Mouse (Mus musculus): ENCODE results near the gene Tacc3. TPM values are rescaled to one million over a fixed set of nuclear protein-coding genes. Genes with fewer than 3 reads are reported as not detected.
A peak's percentile ranks its signal among the peaks of the same experiment; 100 is the strongest.

The Tacc3 gene
- polyA plus RNA-seq, 1 experiment from 2014 or later: 161 TPM

- Histone ChIP-seq H3K36me3 (no peaks in the 10 kb centered on the region), H3K9me3 (replicated peaks) (no peaks in the 10 kb centered on the region), H3K27ac (no peak overlapping the region), H3K27me3 (peaks cover 59% of the 10 kb centered on the region), H3K9ac (no peak overlapping the region), H3K4me1 (peaks cover 67% of the 10 kb centered on the region), H3K4me2 (replicated peaks) (no peak overlapping the region), H3K4me3 (no peak overlapping the region)
- 47% methylated on average over 13 of the region's 13 CpGs for WGBS
- ATAC-seq (ENCODE audit: low FRiP score): no peak
Observed at GRCm38 (mm10) chr5:33700010-33700409, 42.1 kb downstream of the Tacc3 start.

GRCm38 (mm10) chr5:33701832-33702231, 43.9 kb downstream of the Tacc3 start:
- no peak for ATAC-seq (ENCODE audit: low FRiP score)
- peaks cover 43% of the 10 kb centered on the region for H3K27me3 ChIP-seq

GRCm38 (mm10) chr5:33703999-33704398, 46.1 kb downstream of the Tacc3 start:
- Histone ChIP-seq H3K4me3 (no peak overlapping the region), H3K9ac (no peak overlapping the region), H3K27ac (peak overlapping the region; percentile 72; the same call in 1 of the 2 replicates), H3K4me1 (peaks cover 56% of the 10 kb centered on the region), H3K27me3 (peaks cover 22% of the 10 kb centered on the region; the same call in 1 of the 2 replicates), H3K36me3 (no peaks in the 10 kb centered on the region), H3K4me2 (replicated peaks) (no peak overlapping the region), H3K9me3 (replicated peaks) (no peaks in the 10 kb centered on the region)
- 19% methylated on average over 8 of the region's 8 CpGs for WGBS
- ATAC-seq (ENCODE audit: low FRiP score): peak; percentile 15; the same call in 1 of the 2 replicates

More at GRCm38 (mm10) chr5:33701832-33702231, 43.9 kb downstream of the Tacc3 start:
- no peaks in the 10 kb centered on the region for H3K36me3 ChIP-seq
- H3K9me3 ChIP-seq (replicated peaks): no peaks in the 10 kb centered on the region
- 84% methylated on average over 11 of the region's 11 CpGs for WGBS
- H3K9ac ChIP-seq: no peak overlapping the region
- H3K4me2 ChIP-seq (replicated peaks): no peak overlapping the region
- no peak overlapping the region for H3K27ac ChIP-seq
- H3K4me1 ChIP-seq: peaks cover 66% of the 10 kb centered on the region
- H3K4me3 ChIP-seq: no peak overlapping the region

- Histone ChIP-seq H3K9ac (no peak overlapping the region), H3K27me3 (peaks cover 13% of the 10 kb centered on the region; the same call in 1 of the 2 replicates), H3K36me3 (no peaks in the 10 kb centered on the region), H3K27ac (peak overlapping the region; percentile 72), H3K4me1 (peaks cover 49% of the 10 kb centered on the region), H3K4me2 (replicated peaks) (peak overlapping the region; percentile 11; the same call in 1 of the 2 replicates), H3K9me3 (replicated peaks) (no peaks in the 10 kb centered on the region), H3K4me3 (no peak overlapping the region)
- ATAC-seq (ENCODE audit: low FRiP score): peak; percentile 92
- WGBS: 1% methylated on average over 11 of the region's 11 CpGs
Observed at GRCm38 (mm10) chr5:33704945-33705611, 47.1 kb downstream of the Tacc3 start.

- WGBS: 11% methylated on average over 9 of the region's 9 CpGs
- Histone ChIP-seq H3K9ac (no peak overlapping the region), H3K4me1 (peaks cover 42% of the 10 kb centered on the region), H3K4me2 (replicated peaks) (peak overlapping the region; percentile 11; the same call in 1 of the 2 replicates), H3K27me3 (peaks cover 7% of the 10 kb centered on the region; the same call in 1 of the 2 replicates), H3K27ac (peak overlapping the region; percentile 50), H3K9me3 (replicated peaks) (no peaks in the 10 kb centered on the region), H3K4me3 (no peak overlapping the region), H3K36me3 (no peaks in the 10 kb centered on the region)
- peak; percentile 44 for ATAC-seq (ENCODE audit: low FRiP score)
Observed at GRCm38 (mm10) chr5:33705612-33706349, 47.9 kb downstream of the Tacc3 start.

- ATAC-seq (ENCODE audit: low FRiP score): no peak
- Histone ChIP-seq H3K4me1 (peaks cover 40% of the 10 kb centered on the region), H3K36me3 (no peaks in the 10 kb centered on the region), H3K27me3 (peaks cover 2% of the 10 kb centered on the region; the same call in 1 of the 2 replicates), H3K9me3 (replicated peaks) (no peaks in the 10 kb centered on the region), H3K4me3 (no peak overlapping the region), H3K27ac (peak overlapping the region; percentile 50), H3K4me2 (replicated peaks) (no peak overlapping the region), H3K9ac (no peak overlapping the region)
- 84% methylated on average over 1 of the region's 1 CpGs for WGBS
Observed at GRCm38 (mm10) chr5:33706350-33706629, 48.4 kb downstream of the Tacc3 start.

GRCm38 (mm10) chr5:33707163-33707562, 49.2 kb downstream of the Tacc3 start:
- 59% methylated on average over 4 of the region's 4 CpGs for WGBS
- Histone ChIP-seq H3K9ac (no peak overlapping the region), H3K9me3 (replicated peaks) (no peaks in the 10 kb centered on the region), H3K4me1 (peaks cover 37% of the 10 kb centered on the region), H3K27me3 (no peaks in the 10 kb centered on the region; the same call in 1 of the 2 replicates), H3K36me3 (no peaks in the 10 kb centered on the region), H3K27ac (0 out of 2 replicates have a peak overlapping the region, but pooled peaks have one; percentile 50), H3K4me3 (no peak overlapping the region), H3K4me2 (replicated peaks) (no peak overlapping the region)
- no peak for ATAC-seq (ENCODE audit: low FRiP score)

- 49% methylated on average over 2 of the region's 2 CpGs for WGBS
- Histone ChIP-seq H3K27me3 (peaks cover 13% of the 10 kb centered on the region; the same call in 1 of the 2 replicates), H3K36me3 (no peaks in the 10 kb centered on the region), H3K9ac (no peak overlapping the region), H3K4me3 (no peak overlapping the region), H3K9me3 (replicated peaks) (no peaks in the 10 kb centered on the region), H3K4me1 (peaks cover 34% of the 10 kb centered on the region), H3K4me2 (replicated peaks) (no peak overlapping the region), H3K27ac (no peak overlapping the region)
- no peak for ATAC-seq (ENCODE audit: low FRiP score)
Observed at GRCm38 (mm10) chr5:33709037-33709436, 51.1 kb downstream of the Tacc3 start.

GRCm38 (mm10) chr5:33712550-33712949, 54.6 kb downstream of the Tacc3 start:
- Histone ChIP-seq H3K27me3 (peaks cover 25% of the 10 kb centered on the region; the same call in 1 of the 2 replicates), H3K9ac (no peak overlapping the region), H3K4me1 (0 out of 2 replicates have a peak, but pooled peaks cover 1% of the 10 kb centered on the region), H3K36me3 (no peaks in the 10 kb centered on the region), H3K27ac (no peak overlapping the region), H3K4me2 (replicated peaks) (no peak overlapping the region), H3K4me3 (no peak overlapping the region), H3K9me3 (replicated peaks) (no peaks in the 10 kb centered on the region)
- 93% methylated on average over 2 of the region's 2 CpGs for WGBS
- no peak for ATAC-seq (ENCODE audit: low FRiP score)

- Histone ChIP-seq H3K4me1 (0 out of 2 replicates have a peak, but pooled peaks cover 7% of the 10 kb centered on the region), H3K9ac (no peak overlapping the region), H3K27ac (no peak overlapping the region), H3K27me3 (peaks cover 36% of the 10 kb centered on the region), H3K36me3 (no peaks in the 10 kb centered on the region), H3K4me3 (no peak overlapping the region), H3K9me3 (replicated peaks) (no peaks in the 10 kb centered on the region), H3K4me2 (replicated peaks) (no peak overlapping the region)
- ATAC-seq (ENCODE audit: low FRiP score): no peak
- WGBS: 32% methylated on average over 2 of the region's 2 CpGs
Observed at GRCm38 (mm10) chr5:33715182-33715581, 57.3 kb downstream of the Tacc3 start.

- WGBS: 74% methylated on average over 6 of the region's 6 CpGs
- no peaks in the 10 kb centered on the region for H3K9me3 ChIP-seq (replicated peaks)
- no peak overlapping the region for H3K9ac ChIP-seq
- H3K4me1 ChIP-seq: peaks cover 20% of the 10 kb centered on the region
- H3K27me3 ChIP-seq: peaks cover 44% of the 10 kb centered on the region
- H3K4me2 ChIP-seq (replicated peaks): no peak overlapping the region
- ATAC-seq (ENCODE audit: low FRiP score): no peak
- no peak overlapping the region for H3K4me3 ChIP-seq
- no peaks in the 10 kb centered on the region for H3K36me3 ChIP-seq
- H3K27ac ChIP-seq: no peak overlapping the region
Observed at GRCm38 (mm10) chr5:33716467-33716866, 58.5 kb downstream of the Tacc3 start.

- 61% methylated on average over 5 of the region's 5 CpGs for WGBS
- H3K27me3 ChIP-seq: peaks cover 37% of the 10 kb centered on the region
Observed at GRCm38 (mm10) chr5:33718460-33718859, 60.5 kb downstream of the Tacc3 start.

More at GRCm38 (mm10) chr5:33718460-33718859, 60.5 kb downstream of the Tacc3 start:
- no peak overlapping the region for H3K4me2 ChIP-seq (replicated peaks)
- H3K4me1 ChIP-seq: peaks cover 37% of the 10 kb centered on the region
- no peak overlapping the region for H3K4me3 ChIP-seq
- no peak overlapping the region for H3K27ac ChIP-seq
- no peak overlapping the region for H3K9ac ChIP-seq
- no peak for ATAC-seq (ENCODE audit: low FRiP score)
- H3K9me3 ChIP-seq (replicated peaks): no peaks in the 10 kb centered on the region
- no peaks in the 10 kb centered on the region for H3K36me3 ChIP-seq
